Mouse (Mus musculus): Measurements from ENCODE around the gene Gm14403. TPM values are rescaled to one million over a fixed set of nuclear protein-coding genes. Genes with fewer than 3 reads are reported as not detected.
"Not testable (repeated sequence)": the region's sequence is repeated elsewhere in the genome, so short reads cannot be mapped to it uniquely, and the experiment has no call there.

Gm14403 gene
- polyA plus RNA-seq (2016; fragmentation: Nextera tagmentation; extraction: Ambion mirVana) = 4.1 and 4.4 TPM in 2 replicates

- H3K36me3 ChIP-seq (replicated peaks); H3K9ac ChIP-seq; ATAC-seq (ENCODE audit: low FRiP score); H3K4me1 ChIP-seq; H3K27ac ChIP-seq; H3K27me3 ChIP-seq; H3K9me3 ChIP-seq: not testable (repeated sequence)
- peak within 1 kb of the TSS; percentile 35 for H3K4me3 ChIP-seq (replicated peaks)
- 15% methylated on average over 7 of the region's 7 CpGs for WGBS
- H3K4me2 ChIP-seq = peak within 1 kb of the TSS; percentile 41
Measured at GRCm38 (mm10) chr2:177498067-177498466, at the start of gene Gm14403. Gm14403 (plus strand) TSS chr2:177498215.

- Histone ChIP-seq H3K4me3 (replicated peaks) (peak within 1 kb of the TSS; percentile 43), H3K9ac (0 out of 2 replicates have a peak within 1 kb of the TSS, but pooled peaks have one; percentile 29), H3K4me2 (peak within 1 kb of the TSS; percentile 51)
- H3K36me3 ChIP-seq (replicated peaks); H3K4me1 ChIP-seq; H3K27ac ChIP-seq; ATAC-seq (ENCODE audit: low FRiP score); H3K27me3 ChIP-seq; H3K9me3 ChIP-seq: not testable (repeated sequence)
- 8% methylated on average over 8 of the region's 9 CpGs for WGBS
Measured at GRCm38 (mm10) chr2:177464676-177465075, 33.3 kb upstream of the Gm14403 start, which contains the start of gene Zfp970. Zfp970 (plus strand) TSS chr2:177464733.

GRCm38 (mm10) chr2:177468222-177468621, 29.8 kb upstream of the Gm14403 start:
- not testable (repeated sequence) for H3K4me1 ChIP-seq; H3K27me3 ChIP-seq; H3K36me3 ChIP-seq (replicated peaks); H3K9ac ChIP-seq; ATAC-seq (ENCODE audit: low FRiP score); H3K4me2 ChIP-seq; H3K27ac ChIP-seq; H3K9me3 ChIP-seq; H3K4me3 ChIP-seq (replicated peaks)

GRCm38 (mm10) chr2:177472261-177472660, 25.8 kb upstream of the Gm14403 start:
- not testable (repeated sequence) for ATAC-seq (ENCODE audit: low FRiP score); H3K4me1 ChIP-seq; H3K4me3 ChIP-seq (replicated peaks); H3K9me3 ChIP-seq; H3K27ac ChIP-seq; H3K27me3 ChIP-seq; H3K36me3 ChIP-seq (replicated peaks); H3K4me2 ChIP-seq; H3K9ac ChIP-seq
- 90% methylated on average over 7 of the region's 10 CpGs for WGBS

- H3K36me3 ChIP-seq (replicated peaks); H3K9me3 ChIP-seq; H3K27ac ChIP-seq; H3K4me1 ChIP-seq; ATAC-seq (ENCODE audit: low FRiP score); H3K9ac ChIP-seq; H3K27me3 ChIP-seq; H3K4me2 ChIP-seq; H3K4me3 ChIP-seq (replicated peaks): not testable (repeated sequence)
- WGBS = 100% methylated on average over 1 of the region's 1 CpGs
Measured at GRCm38 (mm10) chr2:177481971-177482370, 16.0 kb upstream of the Gm14403 start.

- H3K4me1 ChIP-seq; H3K4me3 ChIP-seq (replicated peaks); H3K36me3 ChIP-seq (replicated peaks); ATAC-seq (ENCODE audit: low FRiP score); H3K9me3 ChIP-seq; H3K27ac ChIP-seq; H3K9ac ChIP-seq; H3K27me3 ChIP-seq; H3K4me2 ChIP-seq: not testable (repeated sequence)
- 88% methylated on average over 11 of the region's 11 CpGs for WGBS
Measured at GRCm38 (mm10) chr2:177483238-177483948, 14.6 kb upstream of the Gm14403 start.

- not testable (repeated sequence) for H3K36me3 ChIP-seq (replicated peaks); H3K4me3 ChIP-seq (replicated peaks); H3K27ac ChIP-seq; ATAC-seq (ENCODE audit: low FRiP score); H3K4me1 ChIP-seq; H3K9me3 ChIP-seq; H3K27me3 ChIP-seq; H3K4me2 ChIP-seq; H3K9ac ChIP-seq
- 60% methylated on average over 1 of the region's 1 CpGs for whole genome bisulfite sequencing
Measured at GRCm38 (mm10) chr2:177499182-177499581, 1.2 kb downstream of the Gm14403 start.

GRCm38 (mm10) chr2:177505211-177505719, 7.2 kb downstream of the Gm14403 start:
- ATAC-seq (ENCODE audit: low FRiP score); H3K4me3 ChIP-seq (replicated peaks): not testable (repeated sequence)

GRCm38 (mm10) chr2:177511381-177511780, 13.4 kb downstream of the Gm14403 start:
- not testable (repeated sequence) for H3K36me3 ChIP-seq (replicated peaks); H3K27me3 ChIP-seq; H3K9ac ChIP-seq; H3K4me1 ChIP-seq; H3K4me3 ChIP-seq (replicated peaks); ATAC-seq (ENCODE audit: low FRiP score); H3K9me3 ChIP-seq; H3K27ac ChIP-seq; H3K4me2 ChIP-seq
- WGBS = 72% methylated on average over 4 of the region's 4 CpGs

More at GRCm38 (mm10) chr2:177505211-177505719, 7.2 kb downstream of the Gm14403 start:
- WGBS = 94% methylated on average over 1 of the region's 1 CpGs
- not testable (repeated sequence) for H3K9ac ChIP-seq; H3K4me1 ChIP-seq; H3K9me3 ChIP-seq; H3K36me3 ChIP-seq (replicated peaks); H3K27ac ChIP-seq; H3K27me3 ChIP-seq; H3K4me2 ChIP-seq

GRCm38 (mm10) chr2:177511972-177512371, 14.0 kb downstream of the Gm14403 start:
- not testable (repeated sequence) for H3K4me1 ChIP-seq; H3K9me3 ChIP-seq; H3K27ac ChIP-seq; H3K4me3 ChIP-seq (replicated peaks); ATAC-seq (ENCODE audit: low FRiP score); H3K4me2 ChIP-seq; H3K27me3 ChIP-seq; H3K36me3 ChIP-seq (replicated peaks); H3K9ac ChIP-seq
- 93% methylated on average over 3 of the region's 3 CpGs for WGBS

GRCm38 (mm10) chr2:177513991-177514479, 16.0 kb downstream of the Gm14403 start:
- not testable (repeated sequence) for H3K4me2 ChIP-seq; H3K27ac ChIP-seq; H3K27me3 ChIP-seq; H3K9ac ChIP-seq; H3K4me3 ChIP-seq (replicated peaks); ATAC-seq (ENCODE audit: low FRiP score); H3K36me3 ChIP-seq (replicated peaks); H3K4me1 ChIP-seq
- 0 out of 2 replicates have a peak, but pooled peaks cover 10% of the 10 kb centered on the region for H3K9me3 ChIP-seq
- WGBS = 81% methylated on average over 4 of the region's 4 CpGs

GRCm38 (mm10) chr2:177517746-177518145, 19.7 kb downstream of the Gm14403 start:
- not testable (repeated sequence) for H3K9ac ChIP-seq; H3K27me3 ChIP-seq; ATAC-seq (ENCODE audit: low FRiP score); H3K4me2 ChIP-seq; H3K36me3 ChIP-seq (replicated peaks); H3K4me3 ChIP-seq (replicated peaks); H3K27ac ChIP-seq; H3K4me1 ChIP-seq
- peaks cover 19% of the 10 kb centered on the region for H3K9me3 ChIP-seq
- WGBS = 82% methylated on average over 9 of the region's 9 CpGs

GRCm38 (mm10) chr2:177518354-177518753, 20.3 kb downstream of the Gm14403 start:
- peaks cover 25% of the 10 kb centered on the region for H3K9me3 ChIP-seq
- H3K36me3 ChIP-seq (replicated peaks); H3K27me3 ChIP-seq; H3K4me1 ChIP-seq; H3K27ac ChIP-seq; H3K4me3 ChIP-seq (replicated peaks); ATAC-seq (ENCODE audit: low FRiP score); H3K4me2 ChIP-seq; H3K9ac ChIP-seq: not testable (repeated sequence)
- WGBS = 88% methylated on average over 7 of the region's 7 CpGs
